Mouse (Mus musculus) kidney, postnatal 10 days (tissue): ENCODE measurements around the gene Zfp948.
"Not testable (repeated sequence)": the region's sequence is repeated elsewhere in the genome, so short reads cannot be mapped to it uniquely, and the experiment has no call there.

Experiments used
- DNase-seq: peaks from one replicate; pipeline ENCODE4 v3.0.0; 2021; ENCODE audit warnings: mixed read lengths

The Zfp948 gene

DNA sequence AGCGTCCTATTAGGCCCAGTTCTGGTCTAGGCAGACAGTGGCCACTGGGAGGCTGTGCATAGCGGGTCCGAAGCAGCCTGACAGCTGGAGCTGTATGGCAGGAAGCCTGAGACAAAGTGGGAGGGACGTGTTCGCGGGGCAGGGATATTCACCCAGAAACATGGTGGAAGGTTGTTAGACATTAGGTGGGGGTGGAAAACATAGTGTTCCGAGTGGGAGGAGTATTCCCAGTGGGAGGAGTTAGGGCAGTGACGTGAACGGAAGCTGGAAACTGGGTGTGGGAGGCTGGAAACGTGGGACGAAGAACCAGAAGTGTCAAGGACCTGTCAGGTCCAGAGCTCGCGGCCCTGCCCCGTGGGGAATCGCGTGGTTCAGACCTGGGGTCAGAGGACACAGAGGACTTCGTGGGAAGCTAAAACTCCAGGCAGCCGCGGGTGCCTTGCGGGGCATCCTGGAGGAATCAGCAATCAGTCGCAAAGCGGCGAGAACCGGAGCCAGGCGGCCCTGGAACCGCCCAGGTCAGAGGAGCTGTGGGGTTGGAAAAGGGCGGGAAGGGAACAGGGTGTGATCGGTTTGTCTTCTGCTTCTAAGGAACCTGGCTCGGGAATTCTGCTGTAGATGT lies at the start of gene Zfp948:
TSS of gene Zfp948 (plus strand) at position 281 of the 622 bp plus-strand sequence.
- peak; percentile 91 for DNase-seq

GRCm38 (mm10) chr17:21517130-21517671 lies 49.6 kb upstream of the Zfp948 start:
- DNase-seq = no peak

DNA sequence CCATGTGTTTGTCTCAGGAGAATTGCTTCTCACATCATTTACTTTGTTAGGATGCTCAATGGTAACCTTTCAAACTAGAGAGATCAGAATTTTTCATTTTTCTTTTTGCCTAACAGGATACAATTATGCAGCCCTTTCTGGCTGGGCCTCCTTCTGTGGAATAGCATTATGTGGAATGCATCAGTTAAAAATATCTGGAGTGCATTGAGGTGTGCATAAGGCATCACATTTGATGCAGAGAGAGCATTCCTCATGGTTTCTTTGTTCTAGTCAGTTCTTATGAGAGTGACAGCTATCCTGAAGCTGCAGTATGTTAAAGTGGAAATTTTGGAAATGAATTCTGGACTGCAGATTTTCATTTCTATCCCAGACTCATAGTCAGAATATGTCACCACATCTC lies 40.5 kb upstream of the Zfp948 start:
- no peak for DNase-seq

DNA sequence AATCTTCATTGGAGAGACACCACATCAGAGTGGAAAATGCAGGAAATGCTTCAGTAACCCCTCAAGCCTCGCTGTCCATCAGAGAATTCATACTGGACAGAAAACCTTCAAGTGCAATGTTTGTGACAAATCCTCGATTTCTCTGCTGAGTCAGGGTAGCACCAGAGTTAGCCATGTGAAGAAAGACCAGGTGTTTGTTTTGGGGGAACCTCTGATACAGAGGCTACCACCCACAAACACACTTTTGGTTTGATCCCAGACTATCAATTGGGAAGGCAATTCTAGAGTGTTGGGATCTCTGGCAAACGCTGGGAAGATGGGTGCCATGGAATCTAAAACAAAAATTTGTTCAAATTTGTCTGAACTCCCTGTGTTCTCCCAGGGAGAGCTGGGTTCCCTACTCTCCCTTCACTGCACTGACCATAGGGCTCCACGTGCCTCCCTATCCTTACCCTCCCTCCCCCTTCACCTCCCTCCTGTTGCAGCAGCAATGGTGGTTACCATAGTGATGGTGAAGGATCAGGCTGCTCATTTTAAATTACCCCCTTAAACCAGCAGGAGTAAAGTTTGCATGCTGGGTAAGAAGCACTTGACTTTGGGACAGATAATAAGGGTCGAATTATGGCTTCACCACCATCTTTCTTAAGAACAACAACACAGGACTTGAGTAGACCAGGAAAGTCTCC lies 36.0 kb upstream of the Zfp948 start:
- DNase-seq = no peak

- peak; percentile 27 for DNase-seq
These were observed 35.2 kb upstream of the Zfp948 start for GRCm38 (mm10) chr17:21531621-21532020.

- peak; percentile 81 for DNase-seq
These were observed 34.5 kb upstream of the Zfp948 start for GRCm38 (mm10) chr17:21532101-21532951.

DNA sequence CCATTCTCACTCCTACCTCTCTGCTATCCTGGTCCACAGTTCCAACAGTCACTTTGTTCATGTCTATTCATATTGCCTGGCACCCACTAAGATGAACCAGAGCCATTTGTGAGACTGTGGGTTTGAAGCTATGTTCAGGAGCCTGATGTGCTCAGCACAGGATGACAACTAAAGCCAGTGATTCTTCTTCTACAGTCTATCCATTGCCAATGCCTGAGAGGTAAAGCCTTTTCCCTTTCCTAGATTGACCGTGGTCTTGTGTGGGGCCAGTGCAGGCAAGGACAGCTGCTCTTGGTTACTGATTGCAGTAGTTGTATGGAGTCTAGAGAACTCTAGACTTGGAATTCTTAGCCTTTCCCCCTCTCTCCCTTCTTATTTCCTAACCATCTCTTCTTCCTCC lies 32.8 kb upstream of the Zfp948 start:
- no peak for DNase-seq

DNA sequence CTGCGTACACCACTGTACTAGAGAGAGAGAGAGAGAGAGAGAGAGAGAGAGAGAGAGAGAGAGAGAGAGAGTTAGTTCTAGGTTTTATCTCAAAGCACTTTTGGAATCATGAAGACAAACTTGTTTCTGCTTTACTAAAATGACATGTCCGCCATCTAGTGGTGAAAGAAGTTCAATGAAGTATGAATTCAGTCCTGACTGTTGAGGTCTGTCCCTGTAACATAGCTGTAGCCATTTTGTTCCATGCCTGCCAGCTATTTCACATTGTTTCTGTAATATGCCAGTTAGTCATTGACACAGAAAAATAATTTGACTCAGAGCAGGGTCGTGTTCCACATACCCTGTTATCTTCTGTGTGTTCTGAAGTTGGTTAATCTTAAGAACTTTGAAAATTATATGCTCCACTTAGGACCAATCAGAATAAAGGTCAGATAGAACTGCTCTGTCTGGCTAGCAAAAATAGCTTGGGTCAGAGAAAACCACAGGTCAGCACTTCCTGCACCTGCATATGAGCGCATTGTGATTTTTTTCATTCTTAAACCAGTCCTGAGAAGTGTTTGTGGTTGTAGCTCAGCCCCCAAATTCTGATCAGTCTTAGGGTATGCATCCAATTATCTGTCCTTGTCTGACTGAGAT lies 32.2 kb upstream of the Zfp948 start:
- DNase-seq = peak; percentile 30

- DNase-seq = peak; percentile 77
These were observed 31.5 kb upstream of the Zfp948 start, which contains the start of gene Zfp52 for GRCm38 (mm10) chr17:21535096-21536001. Gene Zfp52 (plus strand): TSS chr17:21535539.

DNA sequence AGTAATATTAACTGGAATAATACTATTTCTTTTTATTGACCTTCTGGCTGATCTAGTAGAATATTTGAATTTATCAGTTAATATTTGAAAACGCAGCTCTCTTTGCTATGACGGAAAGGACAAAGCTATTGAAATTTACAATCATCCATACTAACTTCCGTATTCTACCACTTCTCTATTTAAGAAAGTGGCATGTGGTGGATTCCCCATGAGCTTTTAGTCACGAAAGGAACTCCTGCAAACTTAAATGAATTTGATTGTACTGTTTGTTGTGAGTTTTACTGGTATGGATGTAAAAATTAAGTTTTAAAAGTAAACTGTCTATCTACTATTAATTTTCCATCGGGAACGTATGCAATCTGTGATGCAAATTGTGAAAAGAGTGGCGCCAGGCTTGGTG lies 30.7 kb upstream of the Zfp948 start:
- no peak for DNase-seq

- no peak for DNase-seq
These were observed 30.1 kb upstream of the Zfp948 start for GRCm38 (mm10) chr17:21536676-21537075.

DNA sequence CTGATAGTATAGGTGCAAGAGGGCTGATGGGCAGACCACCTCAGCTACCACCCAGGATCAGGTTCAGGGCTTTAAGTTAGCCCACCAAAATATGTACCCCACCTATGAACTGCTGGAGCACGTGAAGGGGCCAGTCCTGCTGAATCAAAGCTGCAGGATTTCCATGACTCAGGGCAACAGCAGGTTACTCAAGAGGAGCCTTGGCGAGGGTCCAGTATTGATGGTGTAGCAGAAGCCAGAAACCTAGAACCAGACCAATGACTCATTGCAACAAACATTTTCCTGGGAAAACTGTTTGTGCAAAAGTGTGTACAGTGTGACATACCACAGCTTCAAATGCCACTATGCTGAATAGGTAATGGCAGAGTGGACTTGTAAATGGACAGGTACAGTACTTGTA lies 9.0 kb upstream of the Zfp948 start:
- DNase-seq = no peak

DNA sequence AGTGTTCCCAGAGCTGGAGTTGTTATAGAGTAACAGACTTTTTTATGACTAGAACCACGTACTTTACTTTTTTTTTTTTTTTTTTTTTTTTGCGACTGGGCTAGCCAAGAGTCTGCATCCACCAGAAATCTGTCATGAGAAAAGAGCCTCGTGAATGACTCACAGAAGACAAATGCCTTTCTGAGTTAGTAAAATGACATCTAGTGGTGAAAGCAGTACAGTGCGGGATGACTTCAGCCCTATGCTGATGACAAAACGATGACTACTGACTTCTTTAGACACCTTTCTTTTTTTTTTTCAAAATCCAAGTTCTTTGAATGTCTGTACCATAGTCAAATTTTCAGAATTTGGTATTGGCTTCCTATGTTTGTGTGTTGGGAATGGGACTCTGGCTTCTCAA lies 588 bp upstream of the Zfp948 start:
- DNase-seq = peak; percentile 55

GRCm38 (mm10) chr17:21567696-21568095 lies 888 bp downstream of the Zfp948 start:
- peak; percentile 53 for DNase-seq

DNA sequence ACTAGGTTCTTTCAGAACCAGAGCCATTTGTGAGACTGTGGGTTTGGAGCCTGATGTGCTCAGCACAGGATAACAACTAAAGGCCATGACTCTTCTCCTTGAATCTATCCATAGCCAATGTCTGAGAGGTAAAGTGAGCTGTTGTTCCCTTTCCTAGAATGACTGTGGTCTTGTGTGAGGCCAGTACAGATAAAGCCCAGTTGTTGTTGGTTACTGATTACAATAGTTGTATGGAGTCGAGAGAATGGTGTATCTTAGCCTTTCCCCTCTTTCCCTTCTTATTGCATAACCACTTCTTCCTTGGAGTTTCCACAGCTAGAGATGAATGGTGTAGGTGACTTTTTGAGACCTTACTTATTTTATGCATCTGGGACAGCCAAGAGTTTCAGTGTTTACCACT lies 12.3 kb downstream of the Zfp948 start:
- no peak for DNase-seq

GRCm38 (mm10) chr17:21579493-21580175 lies 12.8 kb downstream of the Zfp948 start:
- peak; percentile 53 for DNase-seq

DNA sequence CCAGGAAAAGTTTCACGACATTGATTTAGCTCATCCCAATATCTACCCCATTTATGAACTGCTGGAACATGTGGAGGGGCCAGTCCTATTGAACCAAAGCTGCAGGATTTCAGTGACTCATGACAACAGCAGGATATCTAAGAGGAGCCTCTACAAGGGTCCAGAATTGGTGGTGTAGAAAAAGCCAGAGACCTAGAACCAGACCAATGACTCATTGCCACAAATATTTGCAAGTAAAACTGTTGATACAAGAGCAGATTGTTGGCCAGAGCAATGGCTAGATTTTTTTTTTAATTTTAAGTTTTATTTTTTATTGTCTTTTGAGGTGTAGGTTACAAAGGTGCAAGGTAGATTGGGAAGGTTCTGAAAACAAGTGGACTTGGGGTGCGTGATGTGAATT lies 18.7 kb downstream of the Zfp948 start:
- DNase-seq = no peak

DNA sequence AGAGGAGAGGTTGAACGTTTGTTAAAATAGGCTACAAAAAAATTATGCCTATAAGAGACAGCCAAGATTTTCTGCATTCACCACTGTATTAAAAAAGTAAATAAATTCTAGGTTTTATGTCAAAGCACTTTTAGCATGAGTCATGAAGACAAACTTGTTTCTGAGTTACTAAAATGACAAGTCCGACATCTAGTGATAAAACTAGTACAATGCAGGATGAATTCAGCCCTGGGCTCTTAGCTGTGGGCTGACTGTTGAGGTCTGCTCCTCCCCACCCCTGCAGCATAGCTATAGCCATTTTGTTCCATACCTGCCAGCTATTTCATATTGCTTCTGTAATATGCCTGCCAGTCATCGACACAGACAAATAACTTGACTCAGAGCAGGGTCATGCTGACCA lies 49.5 kb downstream of the Zfp948 start:
- no peak for DNase-seq

GRCm38 (mm10) chr17:21617352-21617751 lies 50.5 kb downstream of the Zfp948 start:
- no peak for DNase-seq

- no peak for DNase-seq
These were observed 56.8 kb downstream of the Zfp948 start for GRCm38 (mm10) chr17:21623647-21624046.

DNA sequence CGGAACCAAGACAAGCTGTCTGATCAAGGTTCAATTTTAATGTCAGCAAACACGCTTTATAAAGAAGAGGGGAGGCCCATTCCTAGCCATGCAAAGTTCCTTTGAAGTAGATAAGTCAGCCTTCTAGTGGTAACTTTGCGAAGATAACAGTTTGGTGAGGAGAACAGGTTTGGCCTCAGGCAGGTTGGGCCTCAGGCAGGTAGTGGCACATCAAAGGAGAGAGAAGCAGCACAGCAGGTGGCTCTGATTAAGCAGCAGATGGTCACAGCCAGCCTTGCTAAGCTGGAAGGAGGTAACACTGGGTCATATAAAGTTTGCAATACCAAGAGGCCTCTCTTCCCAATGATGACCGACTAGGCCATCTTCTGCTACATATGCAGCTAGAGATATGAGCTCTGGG lies 69.0 kb downstream of the Zfp948 start:
- DNase-seq = not testable (repeated sequence)
